Mouse (Mus musculus): ENCODE measurements around the gene Foxe3. TPM values are rescaled to one million over a fixed set of nuclear protein-coding genes. Genes with fewer than 3 reads are reported as not detected.

The Foxe3 gene
- polyA plus RNA-seq, 1 experiment = not detected

GRCm38 (mm10) chr4:114947395-114947794, 21.6 kb upstream of the Foxe3 start:
- Histone ChIP-seq H3K27ac (ENCODE audit: insufficient read depth, low read length) (no peak overlapping the region), H3K4me3 (ENCODE audit: insufficient read depth, low read length) (no peak overlapping the region), H3K4me1 (ENCODE audit: control insufficient read depth, insufficient read depth, low read length) (no peaks in the 10 kb centered on the region)
- TF ChIP-seq CTCF (IDR thresholded peaks at IDR 0.05; ENCODE audit: borderline replicate concordance, insufficient read depth, low read length) = peak; percentile 61; the same call in 1 of the 2 replicates
- no peak for TF ChIP-seq POLR2A (IDR thresholded peaks at IDR 0.05; ENCODE audit: low read depth, low read length)

- H3K27ac ChIP-seq (ENCODE audit: insufficient read depth, low read length) = no peak overlapping the region
- H3K4me3 ChIP-seq (ENCODE audit: insufficient read depth, low read length) = no peak overlapping the region
- no peak for TF ChIP-seq CTCF (IDR thresholded peaks at IDR 0.05; ENCODE audit: borderline replicate concordance, insufficient read depth, low read length)
- no peak for TF ChIP-seq POLR2A (IDR thresholded peaks at IDR 0.05; ENCODE audit: low read depth, low read length)
- no peaks in the 10 kb centered on the region for H3K4me1 ChIP-seq (ENCODE audit: control insufficient read depth, insufficient read depth, low read length)
Measured at GRCm38 (mm10) chr4:114946416-114946815, 20.6 kb upstream of the Foxe3 start.

GRCm38 (mm10) chr4:114945021-114945420, 19.2 kb upstream of the Foxe3 start:
- TF ChIP-seq CTCF (IDR thresholded peaks at IDR 0.05; ENCODE audit: borderline replicate concordance, insufficient read depth, low read length) (no peak), POLR2A (IDR thresholded peaks at IDR 0.05; ENCODE audit: low read depth, low read length) (no peak)
- Histone ChIP-seq H3K4me3 (ENCODE audit: insufficient read depth, low read length) (no peak overlapping the region), H3K4me1 (ENCODE audit: control insufficient read depth, insufficient read depth, low read length) (no peaks in the 10 kb centered on the region), H3K27ac (ENCODE audit: insufficient read depth, low read length) (no peak overlapping the region)

- H3K4me1 ChIP-seq (ENCODE audit: control insufficient read depth, insufficient read depth, low read length) = no peaks in the 10 kb centered on the region
- TF ChIP-seq CTCF (IDR thresholded peaks at IDR 0.05; ENCODE audit: borderline replicate concordance, insufficient read depth, low read length) (no peak), POLR2A (IDR thresholded peaks at IDR 0.05; ENCODE audit: low read depth, low read length) (no peak)
- no peak overlapping the region for H3K4me3 ChIP-seq (ENCODE audit: insufficient read depth, low read length)
- H3K27ac ChIP-seq (ENCODE audit: insufficient read depth, low read length) = no peak overlapping the region
Measured at GRCm38 (mm10) chr4:114942583-114942982, 16.8 kb upstream of the Foxe3 start.

- no peak overlapping the region for H3K27ac ChIP-seq (ENCODE audit: insufficient read depth, low read length)
- no peak for TF ChIP-seq POLR2A (IDR thresholded peaks at IDR 0.05; ENCODE audit: low read depth, low read length)
- TF ChIP-seq CTCF (IDR thresholded peaks at IDR 0.05; ENCODE audit: borderline replicate concordance, insufficient read depth, low read length) = no peak
- no peak overlapping the region for H3K4me3 ChIP-seq (ENCODE audit: insufficient read depth, low read length)
- H3K4me1 ChIP-seq (ENCODE audit: control insufficient read depth, insufficient read depth, low read length) = no peaks in the 10 kb centered on the region
Measured at GRCm38 (mm10) chr4:114942112-114942511, 16.3 kb upstream of the Foxe3 start.

GRCm38 (mm10) chr4:114941311-114941710, 15.5 kb upstream of the Foxe3 start:
- no peaks in the 10 kb centered on the region for H3K4me1 ChIP-seq (ENCODE audit: control insufficient read depth, insufficient read depth, low read length)
- no peak overlapping the region for H3K27ac ChIP-seq (ENCODE audit: insufficient read depth, low read length)
- TF ChIP-seq POLR2A (IDR thresholded peaks at IDR 0.05; ENCODE audit: low read depth, low read length) = no peak
- TF ChIP-seq CTCF (IDR thresholded peaks at IDR 0.05; ENCODE audit: borderline replicate concordance, insufficient read depth, low read length) = no peak
- H3K4me3 ChIP-seq (ENCODE audit: insufficient read depth, low read length) = no peak overlapping the region

- no peaks in the 10 kb centered on the region for H3K4me1 ChIP-seq (ENCODE audit: control insufficient read depth, insufficient read depth, low read length)
- TF ChIP-seq POLR2A (IDR thresholded peaks at IDR 0.05; ENCODE audit: low read depth, low read length) = no peak
- TF ChIP-seq CTCF (IDR thresholded peaks at IDR 0.05; ENCODE audit: borderline replicate concordance, insufficient read depth, low read length) = no peak
- H3K27ac ChIP-seq (ENCODE audit: insufficient read depth, low read length) = no peak overlapping the region
- H3K4me3 ChIP-seq (ENCODE audit: insufficient read depth, low read length) = no peak overlapping the region
Measured at GRCm38 (mm10) chr4:114938248-114938647, 12.4 kb upstream of the Foxe3 start.

- no peaks in the 10 kb centered on the region for H3K4me1 ChIP-seq (ENCODE audit: control insufficient read depth, insufficient read depth, low read length)
- no peak overlapping the region for H3K4me3 ChIP-seq (ENCODE audit: insufficient read depth, low read length)
- TF ChIP-seq CTCF (IDR thresholded peaks at IDR 0.05; ENCODE audit: borderline replicate concordance, insufficient read depth, low read length) (no peak), POLR2A (IDR thresholded peaks at IDR 0.05; ENCODE audit: low read depth, low read length) (no peak)
- no peak overlapping the region for H3K27ac ChIP-seq (ENCODE audit: insufficient read depth, low read length)
Measured at GRCm38 (mm10) chr4:114937459-114938047, 11.7 kb upstream of the Foxe3 start.

- TF ChIP-seq POLR2A (IDR thresholded peaks at IDR 0.05; ENCODE audit: low read depth, low read length) (no peak), CTCF (IDR thresholded peaks at IDR 0.05; ENCODE audit: borderline replicate concordance, insufficient read depth, low read length) (no peak)
- no peak overlapping the region for H3K27ac ChIP-seq (ENCODE audit: insufficient read depth, low read length)
Measured at GRCm38 (mm10) chr4:114934188-114934587, 8.4 kb upstream of the Foxe3 start.

GRCm38 (mm10) chr4:114932747-114933146, 6.9 kb upstream of the Foxe3 start:
- Histone ChIP-seq H3K4me1 (ENCODE audit: control insufficient read depth, insufficient read depth, low read length) (no peaks in the 10 kb centered on the region), H3K27ac (ENCODE audit: insufficient read depth, low read length) (no peak overlapping the region), H3K4me3 (ENCODE audit: insufficient read depth, low read length) (no peak overlapping the region)
- TF ChIP-seq POLR2A (IDR thresholded peaks at IDR 0.05; ENCODE audit: low read depth, low read length) = no peak
- no peak for TF ChIP-seq CTCF (IDR thresholded peaks at IDR 0.05; ENCODE audit: borderline replicate concordance, insufficient read depth, low read length)

More at GRCm38 (mm10) chr4:114934188-114934587, 8.4 kb upstream of the Foxe3 start:
- H3K4me3 ChIP-seq (ENCODE audit: insufficient read depth, low read length) = no peak overlapping the region
- H3K4me1 ChIP-seq (ENCODE audit: control insufficient read depth, insufficient read depth, low read length) = no peaks in the 10 kb centered on the region
